Mouse (Mus musculus) frontal cortex, adult (tissue): ENCODE data around the gene Sema3d.

Experiments used
- ATAC-seq: cut with Nextera tagmentation; 2 replicates; pipeline ENCODE4 v1.9.2; 2017; ENCODE audit warnings: mild to moderate bottlenecking, moderate library complexity, mixed read lengths; ENCODE audit not compliant: low TSS enrichment

The Sema3d gene

GRCm38 (mm10) chr5:12634227-12634980 lies 251.2 kb downstream of the Sema3d start:
- ATAC-seq, result no peak

- ATAC-seq, result no peak
Observed at GRCm38 (mm10) chr5:12637763-12638468, 254.7 kb downstream of the Sema3d start.
